8 mouse cellular contexts compared by ENCODE assay signal in genomic region chr10:80144864-80145838, GRCm38 (mm10). TPM values are rescaled to one million over a fixed set of nuclear protein-coding genes. Genes with fewer than 3 reads are reported as not detected.
DNase-seq lines count a peak whose midpoint lies in the region; ATAC-seq and TF ChIP-seq lines count a peak whose summit lies in the region.

No protein-coding gene starts in this region.

- peak; percentile 77 to 79 for DNase-seq in left cerebral cortex, adult 18-20 months (ENCODE audit: low spot score in 2 of 2)
- no peak for DNase-seq in left cerebral cortex, adult 11 months (ENCODE audit: low spot score)
- DNase-seq in cerebellum, adult 9-10 months: peak; percentile 87
- peak; percentile 83 for DNase-seq in gastrocnemius, postnatal 14 days
- peak; percentile 73 for DNase-seq in limb, embryonic 14.5 days (ENCODE audit: low spot score)
- DNase-seq in naive thymus-derived CD4-positive, alpha-beta T cell, adult 2 months (ENCODE audit: low read depth): peak; percentile 86
- peak; percentile 75 for DNase-seq in thymus, adult 2 months

- peak overlapping the region; percentile 100 for H3K27ac ChIP-seq in intestine, embryonic 16.5 days (ENCODE audit: low read length)
- H3K27ac ChIP-seq in limb, embryonic 14.5 days (replicated peaks; ENCODE audit: low read depth, low read length): no peak overlapping the region
- H3K27ac ChIP-seq in thymus, adult 2 months (ENCODE audit: control insufficient read depth, insufficient read depth, low read length): no peak overlapping the region

- H3K36me3 ChIP-seq in intestine, embryonic 16.5 days (ENCODE audit: control insufficient read depth, insufficient read depth, low read length): peaks cover 18% of the 10 kb centered on the region
- H3K36me3 ChIP-seq in limb, embryonic 14.5 days (ENCODE audit: control insufficient read depth, insufficient read depth, low read length): peaks cover 37% of the 10 kb centered on the region
- no peaks in the 10 kb centered on the region for H3K36me3 ChIP-seq in thymus, adult 2 months (ENCODE audit: control insufficient read depth, insufficient read depth, low read length)

- H3K4me3 ChIP-seq in intestine, embryonic 16.5 days (ENCODE audit: low read length): 0 out of 2 replicates have a peak overlapping the region, but pooled peaks have one; percentile 11
- H3K4me3 ChIP-seq in limb, embryonic 14.5 days (replicated peaks; ENCODE audit: low read length): no peak overlapping the region
- H3K4me3 ChIP-seq in thymus, adult 2 months (ENCODE audit: control insufficient read depth, insufficient read depth, low read length): no peak overlapping the region

- H3K9ac ChIP-seq in intestine, embryonic 16.5 days (ENCODE audit: low read depth, low read length): peak overlapping the region; percentile 87; the same call in 1 of the 2 replicates
- H3K9ac ChIP-seq in limb, embryonic 14.5 days (ENCODE audit: low read depth, low read length, severe bottlenecking): no peak overlapping the region

- no peak for TF ChIP-seq POLR2A in limb, embryonic 14.5 days (IDR thresholded peaks at IDR 0.05; ENCODE audit: borderline replicate concordance, extremely low read depth, insufficient read depth, insufficient read length)
- TF ChIP-seq POLR2A in thymus, adult 2 months (IDR thresholded peaks at IDR 0.05; ENCODE audit: control insufficient read depth, extremely low read depth, insufficient read depth, low read length, poor library complexity): no peak

- intact Hi-C loops in gastrocnemius, postnatal 14 days (cut with DNase I; ENCODE audit: low total_unique reads): loop anchor here (1.0 kb wide), 1 partner anchor 20 kb away; the partner anchor contains the start of gene Cirbp

- H3K9me3 ChIP-seq in intestine, embryonic 16.5 days (ENCODE audit: control insufficient read depth, low read length): no peaks in the 10 kb centered on the region
- no peaks in the 10 kb centered on the region for H3K9me3 ChIP-seq in limb, embryonic 14.5 days (ENCODE audit: control insufficient read depth, low read length)

- no peaks in the 10 kb centered on the region for H3K27me3 ChIP-seq in intestine, embryonic 16.5 days (replicated peaks; ENCODE audit: control insufficient read depth, insufficient read depth, low read length)
- no peaks in the 10 kb centered on the region for H3K27me3 ChIP-seq in limb, embryonic 14.5 days (ENCODE audit: control insufficient read depth, insufficient read depth, low read length)
- H3K27me3 ChIP-seq in thymus, adult 2 months (ENCODE audit: control insufficient read depth, insufficient read depth, low read length): no peaks in the 10 kb centered on the region

- peak overlapping the region; percentile 56; the same call in 1 of the 2 replicates for H3K4me2 ChIP-seq in intestine, embryonic 16.5 days (ENCODE audit: low read depth, low read length)
- H3K4me2 ChIP-seq in limb, embryonic 14.5 days (replicated peaks; ENCODE audit: low read depth, low read length, severe bottlenecking): no peak overlapping the region

- TF ChIP-seq CTCF in thymus, adult 2 months (IDR thresholded peaks at IDR 0.05; ENCODE audit: borderline replicate concordance, control insufficient read depth, extremely low read depth, insufficient read depth, low read length, poor library complexity): peak; percentile 82; the same call in 1 of the 2 replicates

- 72% methylated on average over 20 of the region's 20 CpGs for WGBS in intestine, embryonic 16.5 days
- 73% methylated on average over 20 of the region's 20 CpGs for whole genome bisulfite sequencing in limb, embryonic 14.5 days
- WGBS in thymus, adult 2 months: 86% methylated on average over 20 of the region's 20 CpGs

- ATAC-seq in intestine, embryonic 16.5 days: no peak
- ATAC-seq in limb, embryonic 14.5 days (ENCODE audit: low FRiP score, low read depth): no peak

- H3K4me1 ChIP-seq in intestine, embryonic 16.5 days (ENCODE audit: control insufficient read depth, insufficient read depth, low read length): peaks cover 56% of the 10 kb centered on the region
- peaks cover 14% of the 10 kb centered on the region; the same call in 1 of the 2 replicates for H3K4me1 ChIP-seq in limb, embryonic 14.5 days (ENCODE audit: control insufficient read depth, insufficient read depth, low read length)
- H3K4me1 ChIP-seq in thymus, adult 2 months (replicated peaks; ENCODE audit: control insufficient read depth, insufficient read depth, low read length): peaks cover 22% of the 10 kb centered on the region

RNA-seq across cellular contexts. Expression of gene Midn, which starts 2.9 kb away (rescaled TPM):
- 100 to 1,000 TPM; 105 TPM for total RNA-seq in left cerebral cortex, adult 18-20 months (2021)
- total RNA-seq in gastrocnemius, postnatal 14 days (2021): 10 to 100 TPM; 40.3 to 43.6 TPM
- polyA plus RNA-seq in intestine, embryonic 16.5 days (2015; fragmentation: Nextera tagmentation; extraction: Ambion mirVana): 8.8 and 10.3 TPM in 2 replicates
- polyA plus RNA-seq in limb, embryonic 14.5 days (2012; rRNA removed): 108 and 161 TPM in 2 replicates
- 33.4 and 39.6 TPM in 2 replicates for polyA plus RNA-seq in limb, embryonic 14.5 days (2014; fragmentation: Nextera tagmentation; extraction: Ambion mirVana)
- 342 and 374 TPM in 2 replicates for polyA plus RNA-seq in thymus, adult 2 months (2012; rRNA removed)

RNA-seq across cellular contexts. Expression of gene Cbarp, which starts 4.5 kb away (rescaled TPM):
- total RNA-seq in left cerebral cortex, adult 18-20 months (2021): 100 to 1,000 TPM; 418 to 437 TPM
- total RNA-seq in gastrocnemius, postnatal 14 days (2021): 1 to 10 TPM; 1.6 TPM
- polyA plus RNA-seq in intestine, embryonic 16.5 days (2015; fragmentation: Nextera tagmentation; extraction: Ambion mirVana): 5.1 TPM in 2 replicates
- 28.9 and 36.0 TPM in 2 replicates for polyA plus RNA-seq in limb, embryonic 14.5 days (2012; rRNA removed)
- polyA plus RNA-seq in limb, embryonic 14.5 days (2014; fragmentation: Nextera tagmentation; extraction: Ambion mirVana): 7.5 and 9.3 TPM in 2 replicates
- polyA plus RNA-seq in thymus, adult 2 months (2012; rRNA removed): 34.0 and 37.7 TPM in 2 replicates

RNA-seq across cellular contexts. Expression of gene Atp5d, which starts 6.7 kb away (rescaled TPM):
- total RNA-seq in left cerebral cortex, adult 18-20 months (2021): 100 to 1,000 TPM; 367 to 371 TPM
- 100 to 1,000 TPM; 657 to 736 TPM for total RNA-seq in gastrocnemius, postnatal 14 days (2021)
- 846 and 854 TPM in 2 replicates for polyA plus RNA-seq in intestine, embryonic 16.5 days (2015; fragmentation: Nextera tagmentation; extraction: Ambion mirVana)
- polyA plus RNA-seq in limb, embryonic 14.5 days (2012; rRNA removed): 449 and 577 TPM in 2 replicates
- 477 TPM in 2 replicates for polyA plus RNA-seq in limb, embryonic 14.5 days (2014; fragmentation: Nextera tagmentation; extraction: Ambion mirVana)
- 1,163 and 1,361 TPM in 2 replicates for polyA plus RNA-seq in thymus, adult 2 months (2012; rRNA removed)

RNA-seq across cellular contexts. Expression of gene Cirbp, which starts 20.6 kb away (rescaled TPM):
- total RNA-seq in left cerebral cortex, adult 18-20 months (2021): 10 to 100 TPM; 89.7 to 94.6 TPM
- 10 to 100 TPM; 41.4 to 41.5 TPM for total RNA-seq in gastrocnemius, postnatal 14 days (2021)
- 53.2 and 62.6 TPM in 2 replicates for polyA plus RNA-seq in intestine, embryonic 16.5 days (2015; fragmentation: Nextera tagmentation; extraction: Ambion mirVana)
- polyA plus RNA-seq in limb, embryonic 14.5 days (2012; rRNA removed): 286 and 289 TPM in 2 replicates
- polyA plus RNA-seq in limb, embryonic 14.5 days (2014; fragmentation: Nextera tagmentation; extraction: Ambion mirVana): 101 and 106 TPM in 2 replicates
- 173 and 193 TPM in 2 replicates for polyA plus RNA-seq in thymus, adult 2 months (2012; rRNA removed)

RNA-seq across cellular contexts. Expression of gene 1600002K03Rik, which starts 27.6 kb away (rescaled TPM):
- 1 to 10 TPM; 6.8 to 7.0 TPM for total RNA-seq in left cerebral cortex, adult 18-20 months (2021)
- 1 to 10 TPM; 3.3 to 4.2 TPM for total RNA-seq in gastrocnemius, postnatal 14 days (2021)
- polyA plus RNA-seq in intestine, embryonic 16.5 days (2015; fragmentation: Nextera tagmentation; extraction: Ambion mirVana): 23.6 TPM in 2 replicates
- 10.9 and 15.5 TPM in 2 replicates for polyA plus RNA-seq in limb, embryonic 14.5 days (2012; rRNA removed)
- 8.5 and 12.8 TPM in 2 replicates for polyA plus RNA-seq in limb, embryonic 14.5 days (2014; fragmentation: Nextera tagmentation; extraction: Ambion mirVana)
- polyA plus RNA-seq in thymus, adult 2 months (2012; rRNA removed): 11.1 and 14.8 TPM in 2 replicates
